In the genomic region with DNA sequence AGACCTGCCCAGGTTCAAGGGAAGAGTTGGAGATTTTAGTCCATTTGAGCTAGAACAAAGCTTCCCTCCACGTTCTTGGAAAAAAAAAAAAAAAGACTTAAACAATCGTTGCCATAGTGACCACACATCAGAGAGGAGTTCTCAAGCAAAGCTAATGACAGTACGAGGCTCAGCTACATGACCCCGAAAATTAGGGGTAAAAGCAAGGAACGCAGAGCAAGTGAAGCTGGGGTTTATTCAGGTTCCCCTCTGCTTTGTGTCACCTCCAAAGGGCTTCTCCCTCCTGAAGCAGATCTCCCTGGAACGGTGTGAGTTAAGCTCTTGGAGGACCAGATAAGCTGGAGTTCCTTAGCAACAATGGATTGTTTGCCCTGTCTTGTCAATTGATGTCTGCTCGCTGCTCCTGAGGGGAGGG, we compare ENCODE assay signal across 16 mouse cellular contexts. TPM values are rescaled to one million over a fixed set of nuclear protein-coding genes. Genes with fewer than 3 reads are reported as not detected.
DNase-seq lines count a peak whose midpoint lies in the region; ATAC-seq lines count a peak whose summit lies in the region.
"Had no signal": no experiment of that assay in that cellular context is flagged by ENCODE, and none has a peak within 500 bp of the region (broad histone marks: within the 10 kb centered on the region; RNA-seq: fewer than 3 reads in every experiment).

No protein-coding gene starts in this region.

- 4% methylated on average over 7 of the region's 7 CpGs for WGBS in forebrain, embryonic 13.5 days
- 9% methylated on average over 7 of the region's 7 CpGs for WGBS in forebrain, embryonic 16.5 days
- 23% methylated on average over 7 of the region's 7 CpGs for WGBS in embryonic facial prominence, embryonic 14.5 days
- 12% methylated on average over 7 of the region's 7 CpGs for WGBS in midbrain, embryonic 13.5 days
- 34% methylated on average over 7 of the region's 7 CpGs for WGBS in liver, embryonic 11.5 days

- H3K4me1 ChIP-seq in forebrain, embryonic 13.5 days, result peaks cover 16% of the 10 kb centered on the region
- peaks cover 8% of the 10 kb centered on the region for H3K4me1 ChIP-seq in forebrain, embryonic 16.5 days (replicated peaks; ENCODE audit: control insufficient read depth, insufficient read depth, low read length)
- H3K4me1 ChIP-seq in embryonic facial prominence, embryonic 14.5 days (ENCODE audit: control insufficient read depth, insufficient read depth, low read length), result no peaks in the 10 kb centered on the region
- peaks cover 20% of the 10 kb centered on the region for H3K4me1 ChIP-seq in midbrain, embryonic 13.5 days (replicated peaks)
- H3K4me1 ChIP-seq in liver, embryonic 11.5 days (replicated peaks; ENCODE audit: control insufficient read depth, insufficient read depth, low read length), result peaks cover 11% of the 10 kb centered on the region

- H3K27me3 ChIP-seq in forebrain, embryonic 13.5 days, result no peaks in the 10 kb centered on the region
- H3K27me3 ChIP-seq in forebrain, embryonic 16.5 days (replicated peaks; ENCODE audit: control insufficient read depth, insufficient read depth, low read length), result no peaks in the 10 kb centered on the region
- no peaks in the 10 kb centered on the region for H3K27me3 ChIP-seq in embryonic facial prominence, embryonic 14.5 days (replicated peaks; ENCODE audit: control insufficient read depth, insufficient read depth, low read length)
- H3K27me3 ChIP-seq in midbrain, embryonic 13.5 days, result no peaks in the 10 kb centered on the region
- no peaks in the 10 kb centered on the region for H3K27me3 ChIP-seq in liver, embryonic 11.5 days (replicated peaks; ENCODE audit: control insufficient read depth, insufficient read depth, low read length)
- H3K27me3 ChIP-seq: heart, embryonic 13.5 days; Patski had no signal

- H3K36me3 ChIP-seq in forebrain, embryonic 13.5 days (ENCODE audit: poor library complexity, severe bottlenecking), result no peaks in the 10 kb centered on the region
- H3K36me3 ChIP-seq in forebrain, embryonic 16.5 days (ENCODE audit: control insufficient read depth, insufficient read depth), result no peaks in the 10 kb centered on the region
- H3K36me3 ChIP-seq in embryonic facial prominence, embryonic 14.5 days (ENCODE audit: control insufficient read depth, insufficient read depth, low read length), result no peaks in the 10 kb centered on the region
- no peaks in the 10 kb centered on the region for H3K36me3 ChIP-seq in midbrain, embryonic 13.5 days
- H3K36me3 ChIP-seq in liver, embryonic 11.5 days (ENCODE audit: control insufficient read depth, insufficient read depth, low read length), result no peaks in the 10 kb centered on the region
- H3K36me3 ChIP-seq: heart, embryonic 13.5 days had no signal

- no peak overlapping the region for H3K27ac ChIP-seq in forebrain, embryonic 13.5 days
- H3K27ac ChIP-seq in forebrain, embryonic 16.5 days (ENCODE audit: low read length), result no peak overlapping the region
- H3K27ac ChIP-seq in embryonic facial prominence, embryonic 14.5 days (replicated peaks; ENCODE audit: low read depth, low read length), result no peak overlapping the region
- no peak overlapping the region; the same call in 1 of the 2 replicates for H3K27ac ChIP-seq in midbrain, embryonic 13.5 days
- H3K27ac ChIP-seq in liver, embryonic 11.5 days (ENCODE audit: low read depth, low read length), result no peak overlapping the region
- H3K27ac ChIP-seq: heart, embryonic 13.5 days had no signal

- no peaks in the 10 kb centered on the region for H3K9me3 ChIP-seq in forebrain, embryonic 13.5 days (replicated peaks)
- no peaks in the 10 kb centered on the region for H3K9me3 ChIP-seq in forebrain, embryonic 16.5 days (ENCODE audit: control insufficient read depth, low read length)
- H3K9me3 ChIP-seq in embryonic facial prominence, embryonic 14.5 days (ENCODE audit: control insufficient read depth, low read length), result no peaks in the 10 kb centered on the region
- H3K9me3 ChIP-seq in midbrain, embryonic 13.5 days, result no peaks in the 10 kb centered on the region
- no peaks in the 10 kb centered on the region for H3K9me3 ChIP-seq in liver, embryonic 11.5 days (ENCODE audit: control insufficient read depth, low read length)
- H3K9me3 ChIP-seq: heart, embryonic 13.5 days had no signal

- peak; percentile 18 for DNase-seq in R1 (ENCODE audit: low read depth, low spot score)
- peak; percentile 47 for DNase-seq in embryonic facial prominence, embryonic 14.5 days (ENCODE audit: low spot score)
- no peak for DNase-seq in liver, embryonic 11.5 days (ENCODE audit: low spot score)
- no peak for DNase-seq in gastrocnemius, adult 8-10 months (ENCODE audit: low spot score in 2 of 2)
- DNase-seq in heart, adult 8-10 months (ENCODE audit: low spot score), result no peak
- DNase-seq: gastrocnemius, postnatal 36 days; kidney, adult 8-10 months; kidney, postnatal 4 days; right cerebral cortex, postnatal 25 days had no signal

- ATAC-seq in forebrain, embryonic 13.5 days, result peak; percentile 43; the same call in 1 of the 2 replicates
- no peak for ATAC-seq in forebrain, embryonic 16.5 days
- no peak for ATAC-seq in embryonic facial prominence, embryonic 14.5 days (ENCODE audit: low read depth)
- ATAC-seq in midbrain, embryonic 13.5 days, result peak; percentile 55; the same call in 1 of the 2 replicates
- no peak for ATAC-seq in liver, embryonic 11.5 days (replicated peaks; ENCODE audit: low FRiP score)
- ATAC-seq: Patski had no signal

- no peak overlapping the region for H3K4me3 ChIP-seq in forebrain, embryonic 13.5 days
- no peak overlapping the region for H3K4me3 ChIP-seq in forebrain, embryonic 16.5 days (replicated peaks; ENCODE audit: low read length)
- no peak overlapping the region for H3K4me3 ChIP-seq in embryonic facial prominence, embryonic 14.5 days (ENCODE audit: low read depth, low read length)
- H3K4me3 ChIP-seq in midbrain, embryonic 13.5 days (replicated peaks), result no peak overlapping the region
- no peak overlapping the region for H3K4me3 ChIP-seq in liver, embryonic 11.5 days (ENCODE audit: low read depth, low read length)
- H3K4me3 ChIP-seq: heart, embryonic 13.5 days had no signal

- no peak overlapping the region for H3K4me2 ChIP-seq in forebrain, embryonic 13.5 days
- H3K4me2 ChIP-seq in forebrain, embryonic 16.5 days (ENCODE audit: low read length), result no peak overlapping the region
- H3K4me2 ChIP-seq in embryonic facial prominence, embryonic 14.5 days (ENCODE audit: low read depth, low read length), result no peak overlapping the region
- H3K4me2 ChIP-seq in midbrain, embryonic 13.5 days (replicated peaks), result peak overlapping the region; percentile 15
- H3K4me2 ChIP-seq in liver, embryonic 11.5 days, result no peak overlapping the region
- H3K4me2 ChIP-seq: heart, embryonic 13.5 days had no signal

- no peak overlapping the region for H3K9ac ChIP-seq in forebrain, embryonic 13.5 days
- H3K9ac ChIP-seq in forebrain, embryonic 16.5 days (replicated peaks; ENCODE audit: low read depth, low read length), result no peak overlapping the region
- no peak overlapping the region for H3K9ac ChIP-seq in embryonic facial prominence, embryonic 14.5 days (ENCODE audit: low read depth, low read length)
- H3K9ac ChIP-seq in midbrain, embryonic 13.5 days (replicated peaks), result no peak overlapping the region
- H3K9ac ChIP-seq in liver, embryonic 11.5 days (ENCODE audit: low read depth, low read length), result no peak overlapping the region
- H3K9ac ChIP-seq: heart, embryonic 13.5 days had no signal

RNA-seq across cellular contexts. Expression of a gene that starts 5.3 kb away (rescaled TPM):
- polyA plus RNA-seq in forebrain, embryonic 13.5 days (2015; fragmentation: Nextera tagmentation; extraction: Ambion mirVana), result not detected in 2 replicates
- polyA plus RNA-seq in forebrain, embryonic 16.5 days (2015; fragmentation: Nextera tagmentation; extraction: Ambion mirVana), result not detected in 2 replicates
- polyA plus RNA-seq in embryonic facial prominence, embryonic 14.5 days (2014; fragmentation: Nextera tagmentation; extraction: Ambion mirVana), result not detected in 2 replicates
- not detected in 2 replicates for polyA plus RNA-seq in midbrain, embryonic 13.5 days (2015; fragmentation: Nextera tagmentation; extraction: Ambion mirVana)
- 0.08 TPM in 1 of 2 replicates, not detected in the other for polyA plus RNA-seq in liver, embryonic 11.5 days (2014; fragmentation: Nextera tagmentation; extraction: Ambion mirVana)
- total RNA-seq in gastrocnemius, adult 8-10 months (2022), result not detected
- total RNA-seq in heart, adult 8-10 months (2022), result under 1 TPM in 1 of 4 experiments, not detected in 3; 0.19 TPM
- total RNA-seq: gastrocnemius, postnatal 36 days; layer of hippocampus, postnatal 25 days; left cerebral cortex, postnatal 36 days had no signal
- polyA plus RNA-seq: Patski had no signal

Comparison
In these comparisons a context has a peak if more than half of its experiments do, and no peak if none do; other contexts are left out.
1. ATAC-seq: peak in forebrain, embryonic 13.5 days (single experiment) and midbrain, embryonic 13.5 days (single experiment); none in forebrain, embryonic 16.5 days (single experiment), embryonic facial prominence, embryonic 14.5 days (single experiment) and liver, embryonic 11.5 days (single experiment).
2. DNase-seq: peak in R1 (single experiment) and embryonic facial prominence, embryonic 14.5 days (single experiment); none in liver, embryonic 11.5 days (single experiment), gastrocnemius, adult 8-10 months (0 of 2) and heart, adult 8-10 months (single experiment).